Mouse (Mus musculus) right cerebral cortex, postnatal 14 days (tissue): Measurements from ENCODE around the gene Scube3.

Experiments
- DNase-seq: peaks from one replicate; pipeline ENCODE4 v3.0.0; 2022

Gene Scube3

DNA sequence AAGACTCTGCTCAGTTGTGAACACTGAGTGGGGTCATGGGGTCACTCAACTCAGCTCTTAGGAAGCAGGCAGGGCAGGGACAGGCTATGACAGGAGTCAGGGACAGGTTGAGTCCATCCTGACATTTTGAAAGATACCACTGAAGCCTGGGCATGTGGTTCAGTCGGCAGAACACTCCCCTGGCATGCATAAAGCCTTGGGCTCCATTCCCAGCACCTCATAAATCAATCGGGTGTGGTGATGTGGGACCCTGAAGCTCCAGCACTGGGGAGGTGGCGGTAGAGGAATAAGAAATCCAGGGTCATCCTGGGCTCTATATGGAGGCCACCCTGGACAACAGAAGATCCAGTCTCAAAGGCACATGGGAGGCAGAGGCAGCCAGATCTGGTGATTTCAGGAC is 6.4 kb upstream of the Scube3 start:
- DNase-seq: no peak

DNA sequence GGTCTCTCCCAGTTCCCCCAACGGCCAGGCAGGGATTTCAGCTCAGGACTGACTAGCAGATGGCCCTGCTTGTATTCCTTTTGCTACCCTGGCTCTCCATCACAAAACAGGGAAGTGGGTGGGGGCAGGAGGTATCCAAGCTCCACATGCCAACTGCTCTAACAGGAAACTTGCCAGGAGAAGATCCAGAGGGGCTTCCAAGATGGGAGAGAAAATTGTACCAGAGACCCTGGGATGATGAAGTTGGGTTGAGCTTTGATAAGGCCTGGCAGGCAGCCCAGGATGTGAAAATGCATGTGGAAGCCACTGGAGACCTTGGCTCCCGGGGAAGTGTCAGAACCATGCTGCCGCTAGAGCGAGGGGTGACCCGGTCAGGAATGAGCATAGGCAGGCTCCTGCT is 5.7 kb upstream of the Scube3 start:
- no peak for DNase-seq

DNA sequence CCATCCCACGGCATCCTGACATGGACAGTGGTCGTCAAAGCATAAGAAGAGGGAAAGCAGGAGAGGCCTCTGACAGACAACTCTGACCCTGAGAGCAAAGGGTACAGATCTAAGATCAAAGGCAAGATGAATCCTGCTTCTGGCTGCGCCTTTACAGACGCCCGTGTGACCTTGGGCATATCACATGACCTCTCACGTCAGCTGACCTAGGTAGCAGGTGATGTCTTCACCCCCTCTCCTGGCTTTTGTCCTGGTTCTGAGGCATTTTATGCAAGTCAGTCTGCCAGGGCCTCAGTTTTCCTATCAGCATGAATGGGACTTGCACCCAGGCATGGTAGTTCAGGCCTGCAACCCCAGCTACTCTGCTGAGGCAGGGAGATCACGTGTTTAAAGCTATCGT is 3.9 kb upstream of the Scube3 start:
- DNase-seq: no peak

DNA sequence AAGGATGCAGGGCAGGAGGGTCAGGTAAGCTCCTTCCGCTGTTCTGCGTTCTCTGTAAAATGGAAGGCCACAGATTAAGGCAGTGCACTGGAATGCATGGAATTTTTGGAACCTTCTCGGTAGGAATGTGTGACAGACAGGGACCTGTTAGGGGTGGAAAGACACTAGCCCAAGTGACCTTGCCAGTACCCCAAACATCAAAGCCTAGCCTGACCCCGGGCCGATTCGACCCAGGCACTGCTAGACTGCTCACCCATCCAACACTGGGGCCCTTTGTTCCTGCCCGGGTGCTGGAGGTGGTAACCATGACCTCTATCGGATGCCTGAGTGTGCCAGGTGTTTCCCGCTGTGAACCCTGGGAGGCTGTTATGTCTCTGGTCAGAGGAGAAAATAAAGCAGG is 3.3 kb upstream of the Scube3 start:
- no peak for DNase-seq

DNA sequence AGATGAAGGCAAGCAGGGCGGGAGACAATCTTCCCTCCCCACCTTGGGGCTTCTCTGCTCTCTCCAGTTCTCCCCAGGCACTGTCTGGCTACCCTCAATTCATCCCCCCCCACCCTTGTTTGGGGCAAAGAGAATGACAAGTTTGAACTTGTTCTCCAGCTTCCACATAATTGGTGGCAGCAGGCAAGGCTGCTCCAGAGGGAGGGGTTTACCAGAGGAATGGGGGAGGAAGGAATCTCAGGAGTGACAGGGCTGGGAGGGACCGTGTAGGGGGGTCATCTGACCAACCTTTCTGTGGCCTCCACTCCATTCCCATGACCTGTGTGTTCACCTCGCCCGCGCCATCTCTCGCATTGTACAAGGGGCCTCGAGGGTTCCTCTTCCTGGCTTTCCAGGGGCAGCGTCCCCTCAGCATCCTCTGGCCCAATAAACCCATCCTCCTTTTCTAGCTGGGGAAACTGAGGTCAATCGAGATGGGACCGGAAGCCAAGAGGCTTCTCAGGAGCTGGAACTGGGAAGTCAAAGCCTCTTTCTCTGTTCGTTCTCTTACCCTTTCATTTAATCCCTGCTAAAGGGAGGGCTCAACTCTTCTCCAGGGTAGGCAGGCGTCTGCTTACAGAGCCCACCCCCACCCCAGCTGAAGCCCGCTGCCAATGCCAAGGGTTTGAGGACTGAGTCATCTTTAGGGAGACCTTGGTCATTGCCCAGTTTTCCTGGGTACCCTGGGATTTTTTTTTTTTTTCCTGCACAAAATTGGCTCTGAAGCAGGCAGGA is 1.3 kb upstream of the Scube3 start:
- DNase-seq: no peak

DNA sequence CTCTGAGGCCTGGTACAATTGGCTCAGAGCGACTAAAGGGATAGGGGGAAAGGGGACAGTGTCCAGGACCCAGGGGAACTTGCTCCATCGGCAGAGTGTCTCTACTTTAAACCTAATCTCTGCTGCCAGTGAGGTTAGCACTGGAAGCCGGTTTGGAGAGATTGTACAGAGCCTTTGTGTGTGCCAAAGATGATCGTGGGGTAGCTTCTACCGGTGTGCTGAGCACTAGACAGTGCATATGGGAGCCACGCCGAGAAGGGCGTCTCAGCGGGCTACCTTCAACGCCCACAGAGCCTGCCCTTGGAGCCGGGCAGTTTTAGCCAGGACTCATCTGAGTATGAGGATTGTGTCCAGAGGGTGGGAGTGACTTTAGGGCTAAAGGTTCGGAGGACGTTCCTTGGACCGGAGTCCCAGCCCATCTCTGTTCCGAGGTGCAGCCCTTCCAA is 713 bp upstream of the Scube3 start:
- no peak for DNase-seq

DNA sequence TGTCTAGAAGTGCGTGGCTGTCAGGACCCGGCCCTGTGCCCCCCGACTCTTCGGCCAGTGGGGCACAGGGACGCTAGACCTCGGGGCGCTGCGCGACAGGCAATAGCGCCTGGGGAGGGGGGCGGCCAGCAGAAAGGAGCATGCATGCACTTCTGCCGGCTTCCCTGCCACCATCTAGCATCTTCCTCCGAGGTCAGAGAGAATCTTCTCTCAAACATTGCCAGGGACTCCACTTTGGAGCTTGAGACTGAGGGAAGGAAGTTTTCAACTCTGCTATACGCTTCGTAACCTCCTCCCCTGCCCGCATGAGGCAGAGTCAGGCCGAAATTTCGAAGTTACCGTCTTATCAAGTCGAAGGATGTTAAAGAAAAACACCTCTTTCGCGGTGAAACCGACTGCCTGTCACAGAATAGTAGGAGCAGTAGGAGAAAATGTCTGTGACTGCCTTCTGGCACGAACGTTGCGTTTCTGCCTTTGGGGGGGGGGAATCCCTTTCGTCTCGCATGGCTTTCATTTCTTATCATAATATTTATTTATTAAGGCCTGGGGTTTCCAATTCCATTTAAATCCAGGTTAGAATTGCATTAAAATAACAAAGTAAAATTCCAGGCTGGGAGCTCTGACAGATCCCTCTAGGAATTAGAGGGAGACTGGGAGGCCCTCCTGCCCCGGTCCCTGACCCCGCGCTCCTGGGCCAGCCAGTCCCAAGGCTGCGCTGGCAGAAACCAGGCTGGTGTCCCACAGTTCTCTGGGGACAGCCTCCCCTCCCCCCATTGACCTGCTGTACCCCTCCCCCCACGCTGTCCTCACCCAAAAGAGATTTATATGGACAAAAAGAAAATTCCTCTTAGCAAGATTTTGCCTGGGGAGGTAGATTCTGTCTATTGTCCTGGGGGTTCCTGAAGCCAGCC is 1.0 kb downstream of the Scube3 start:
- DNase-seq: no peak

DNA sequence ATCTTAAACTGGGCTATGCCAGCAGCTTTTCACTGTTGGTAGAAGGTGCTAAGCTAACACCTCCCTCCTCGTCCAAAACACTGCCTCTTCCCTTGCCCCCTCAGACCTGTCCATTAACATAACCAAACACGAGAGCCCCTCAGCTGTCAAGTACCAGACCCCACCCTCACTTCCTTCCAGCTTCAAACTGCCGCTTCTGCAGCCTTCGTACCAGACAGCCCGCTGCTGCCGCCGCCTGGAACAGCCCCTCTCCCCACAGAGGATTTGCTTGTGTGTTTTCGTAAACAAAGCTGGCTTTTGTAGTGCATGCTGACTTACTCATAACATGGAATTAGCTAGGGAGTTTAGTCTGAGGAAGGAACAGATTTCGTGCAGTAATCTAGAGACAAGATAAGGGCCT is 1.8 kb downstream of the Scube3 start:
- DNase-seq: no peak

DNA sequence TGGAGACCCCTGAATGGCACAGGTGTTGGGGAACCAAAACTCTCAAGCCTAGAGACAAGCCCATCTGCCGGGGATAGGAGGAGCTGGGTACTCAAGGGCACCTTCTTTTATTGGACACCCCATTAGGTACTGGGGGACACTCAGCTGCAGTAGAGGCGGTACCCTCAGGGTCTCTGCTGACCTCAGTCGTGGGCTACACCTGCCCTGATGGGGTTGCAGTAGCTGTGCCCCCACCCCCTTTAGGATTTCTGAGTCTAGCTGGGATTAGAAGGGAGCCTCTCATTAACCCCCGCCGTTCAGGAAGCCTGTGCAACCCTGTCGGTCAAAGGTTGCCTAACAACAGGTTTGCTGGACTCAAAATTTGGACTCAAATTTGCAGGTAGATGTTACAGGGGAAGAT is 2.3 kb downstream of the Scube3 start:
- no peak for DNase-seq

DNA sequence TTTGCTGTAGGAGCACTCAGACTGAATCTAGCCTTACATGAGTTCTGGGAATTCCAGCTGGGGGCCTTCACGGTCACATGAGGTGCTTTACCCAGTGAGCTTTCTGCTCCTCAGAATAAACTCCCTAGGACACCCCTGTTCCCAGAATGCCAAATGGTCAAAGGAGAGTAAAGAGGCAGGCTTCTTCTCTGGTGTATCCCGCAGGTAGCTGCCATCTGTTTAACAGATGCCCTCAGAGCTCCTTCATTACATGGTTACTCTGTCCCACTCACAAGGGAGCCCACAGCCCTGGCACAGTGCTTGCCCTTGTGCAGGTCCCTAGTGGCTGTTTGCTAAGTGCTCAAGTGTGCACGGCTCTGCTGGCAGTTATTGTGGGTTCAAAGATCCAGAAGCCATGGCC is 6.3 kb downstream of the Scube3 start:
- DNase-seq: no peak

DNA sequence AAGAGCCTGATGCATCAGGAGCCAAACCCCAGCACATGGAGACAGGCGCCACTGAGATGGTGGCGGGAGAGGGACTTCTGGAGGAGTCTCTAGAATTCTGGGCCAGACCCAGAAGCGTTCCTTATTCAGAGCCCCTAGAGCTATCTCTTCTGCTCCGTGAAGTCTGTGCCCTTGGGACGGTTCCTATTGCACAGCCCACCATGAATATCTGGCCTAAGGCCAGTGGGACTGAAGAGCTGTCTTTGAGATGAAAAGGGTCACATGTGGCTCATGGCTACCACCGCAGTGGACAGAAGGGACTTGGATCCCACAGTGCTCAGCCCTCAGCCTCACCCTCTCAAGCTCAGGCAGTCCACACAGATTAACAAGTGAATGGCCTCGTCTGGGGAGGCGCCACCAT is 7.8 kb downstream of the Scube3 start:
- no peak for DNase-seq

DNA sequence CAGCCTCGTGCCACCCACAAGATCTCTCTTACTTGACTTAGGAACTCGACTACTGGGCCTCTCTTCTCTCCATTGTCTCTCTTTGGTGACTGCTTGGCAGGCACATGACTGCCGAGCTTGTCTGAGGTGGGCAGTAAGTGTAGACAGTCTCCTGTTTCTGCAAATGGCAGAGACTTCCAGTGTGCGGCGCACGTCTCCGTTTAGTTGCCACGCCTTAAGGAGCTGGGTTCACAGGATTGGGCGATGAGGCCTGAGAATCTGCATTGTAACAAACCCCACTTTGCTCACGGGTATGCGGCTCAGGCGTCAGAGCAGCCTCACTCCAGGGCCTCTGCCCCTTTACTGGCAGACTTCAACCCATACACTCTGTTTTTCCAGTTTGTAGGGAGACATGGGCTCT is 8.5 kb downstream of the Scube3 start:
- no peak for DNase-seq

DNA sequence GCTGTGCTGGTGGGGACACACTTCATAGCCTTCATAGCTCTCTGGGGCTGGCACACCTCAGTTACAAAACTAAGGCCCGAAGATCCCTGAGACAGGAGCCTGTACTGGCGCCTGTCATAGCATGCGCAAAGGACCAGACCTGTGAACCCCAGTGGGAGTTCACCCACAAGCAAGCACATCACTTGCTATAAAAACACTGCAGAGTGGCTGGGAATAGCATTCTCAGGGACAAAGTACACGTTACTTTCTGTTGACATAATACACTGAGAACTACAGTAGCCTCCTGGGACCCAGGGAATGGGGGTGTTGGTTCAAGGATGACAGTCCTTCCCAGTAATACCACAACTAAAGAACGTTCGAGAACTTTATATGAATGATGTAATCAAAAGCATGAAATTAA is 11.2 kb downstream of the Scube3 start:
- DNase-seq: no peak

DNA sequence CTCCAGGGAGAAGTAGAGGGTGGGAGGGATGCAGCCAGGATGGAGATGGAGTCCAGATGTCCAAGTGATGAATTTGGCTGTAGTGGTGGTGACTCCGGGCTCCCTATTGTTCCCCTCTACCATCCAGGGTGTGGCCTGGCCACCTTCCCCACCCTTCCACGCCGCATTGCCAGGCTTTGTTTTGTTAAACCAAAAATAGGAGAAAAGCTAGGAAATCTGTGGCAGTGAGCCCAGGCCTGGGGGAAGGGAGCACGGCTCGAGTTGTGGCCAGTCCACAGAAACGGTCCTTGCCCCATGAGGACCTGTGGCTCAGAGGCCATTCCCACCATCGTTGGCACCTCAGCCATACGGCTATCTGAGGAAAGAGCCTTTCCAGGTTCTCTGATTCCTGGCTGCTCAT is 13.0 kb downstream of the Scube3 start:
- DNase-seq: no peak

DNA sequence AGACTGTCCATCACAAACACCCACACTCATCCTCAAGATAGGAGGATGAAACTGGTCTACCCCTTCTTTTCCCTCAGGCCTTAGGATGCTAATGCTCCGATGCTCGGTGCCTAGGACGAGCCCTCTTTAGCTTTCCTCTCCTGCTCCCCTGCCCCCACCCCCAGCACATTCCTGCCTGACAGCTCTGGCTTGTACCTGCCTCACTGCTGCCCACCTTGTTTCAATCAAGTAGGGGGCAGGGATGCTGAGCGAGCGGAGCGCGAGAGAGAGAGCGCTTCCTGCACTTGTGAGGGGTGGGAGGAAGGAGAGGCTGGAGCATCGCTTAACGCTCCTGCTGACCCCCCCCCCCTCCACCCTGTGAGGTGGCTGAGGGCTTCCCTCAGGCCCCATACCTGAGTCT is 18.4 kb downstream of the Scube3 start:
- no peak for DNase-seq

DNA sequence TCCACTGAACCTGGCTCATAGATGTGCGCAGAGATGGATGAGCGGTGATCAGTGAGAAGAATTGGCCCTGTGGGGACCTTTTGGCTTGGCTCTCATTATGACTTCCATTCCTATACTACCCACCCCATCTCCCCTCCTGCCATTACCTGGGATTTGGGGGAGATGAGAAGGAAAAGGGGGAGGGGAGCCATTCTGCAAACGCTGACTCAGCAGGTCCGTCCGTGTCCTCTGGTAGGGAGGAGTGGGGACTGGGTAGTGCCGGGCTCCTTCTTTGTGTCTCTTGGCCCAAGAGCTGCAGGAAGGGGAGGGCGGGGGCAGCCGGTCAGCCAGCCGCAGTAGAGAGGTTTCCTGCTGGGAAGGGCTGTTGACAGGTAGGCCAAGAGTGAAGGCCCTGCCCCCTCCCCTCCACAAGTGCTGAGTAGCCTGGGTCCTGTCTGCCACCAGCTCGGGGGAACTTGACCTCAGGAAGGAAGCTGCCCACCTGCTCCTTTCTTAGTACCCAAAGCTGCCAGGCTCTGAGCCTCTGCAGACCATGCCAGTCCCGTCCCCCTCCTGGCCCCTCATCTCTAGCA is 19.5 kb downstream of the Scube3 start:
- DNase-seq: no peak

DNA sequence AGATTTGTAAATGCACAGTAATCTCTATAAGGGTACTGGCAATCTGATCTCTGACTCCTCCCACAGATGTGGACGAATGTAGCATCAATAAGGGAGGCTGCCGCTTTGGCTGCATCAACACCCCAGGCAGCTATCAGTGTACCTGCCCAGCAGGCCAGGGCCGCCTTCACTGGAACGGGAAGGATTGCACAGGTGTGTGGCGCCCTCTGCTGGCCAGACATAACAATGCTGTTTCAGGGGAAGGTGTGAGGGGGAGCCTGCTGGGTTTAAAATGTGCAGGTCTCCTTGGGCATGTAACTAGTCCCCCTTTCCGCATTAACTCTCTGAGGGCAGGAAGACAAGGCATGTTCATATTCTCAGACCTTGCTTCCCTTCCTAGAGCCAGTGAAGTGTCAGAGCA is 21.7 kb downstream of the Scube3 start:
- DNase-seq: peak; percentile 76

DNA sequence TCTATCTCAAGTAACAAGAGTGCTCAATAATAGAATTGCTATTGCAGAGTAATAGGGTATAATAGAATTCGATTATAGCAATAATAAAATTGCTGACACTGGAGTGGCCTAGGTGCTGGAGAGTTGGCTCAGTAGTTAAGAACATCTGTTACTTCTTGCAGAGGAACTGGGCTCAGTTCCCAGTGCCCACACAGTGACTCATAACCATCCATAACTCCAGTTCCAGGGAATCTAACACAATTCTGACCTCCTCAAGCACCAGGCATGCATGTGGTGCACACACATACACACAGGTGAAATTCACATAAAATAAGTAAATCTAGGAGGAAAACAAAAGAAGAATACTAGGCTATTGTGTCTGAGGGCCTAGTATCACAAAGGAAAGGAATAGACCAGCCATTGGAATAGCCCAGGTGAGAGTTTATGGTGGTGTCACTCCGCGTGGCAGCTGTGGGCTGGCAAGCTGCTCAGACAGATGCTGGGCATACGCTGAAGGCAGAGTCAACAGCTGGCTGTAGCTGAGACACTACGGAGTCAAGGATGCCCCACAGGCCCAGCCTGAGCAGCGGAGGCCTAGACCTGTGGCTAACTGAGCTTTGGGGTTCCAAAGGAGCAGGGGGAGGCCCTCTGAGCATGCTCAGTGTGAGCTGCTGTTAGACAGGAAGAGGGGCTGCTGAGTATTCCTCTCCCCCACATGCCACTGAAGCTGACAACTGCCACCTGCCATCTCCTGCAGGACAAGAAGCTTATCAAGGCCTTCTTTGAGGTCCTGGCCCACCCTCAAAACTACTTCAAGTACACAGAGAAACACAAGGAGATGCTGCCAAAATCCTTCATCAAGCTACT is 28.7 kb downstream of the Scube3 start:
- no peak for DNase-seq

DNA sequence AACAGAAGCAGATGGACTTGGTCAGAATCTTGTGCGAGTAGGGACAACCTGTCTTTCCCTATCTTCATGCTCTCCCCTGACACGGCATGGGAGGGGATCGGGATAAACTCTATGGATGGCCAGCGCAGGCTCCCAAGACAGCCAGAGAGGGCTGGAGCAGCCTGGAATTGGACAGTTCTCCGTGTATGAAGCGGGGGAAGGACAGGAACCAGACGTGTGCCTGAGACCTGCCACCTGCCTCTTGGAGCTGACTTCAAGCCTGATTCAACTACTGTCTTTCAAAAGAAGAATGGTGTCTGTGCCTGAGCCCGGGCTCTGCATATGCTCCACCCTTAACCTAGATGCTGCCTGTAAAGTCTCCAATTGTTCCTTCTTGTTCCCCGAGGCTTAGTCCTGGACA is 30.7 kb downstream of the Scube3 start:
- no peak for DNase-seq

DNA sequence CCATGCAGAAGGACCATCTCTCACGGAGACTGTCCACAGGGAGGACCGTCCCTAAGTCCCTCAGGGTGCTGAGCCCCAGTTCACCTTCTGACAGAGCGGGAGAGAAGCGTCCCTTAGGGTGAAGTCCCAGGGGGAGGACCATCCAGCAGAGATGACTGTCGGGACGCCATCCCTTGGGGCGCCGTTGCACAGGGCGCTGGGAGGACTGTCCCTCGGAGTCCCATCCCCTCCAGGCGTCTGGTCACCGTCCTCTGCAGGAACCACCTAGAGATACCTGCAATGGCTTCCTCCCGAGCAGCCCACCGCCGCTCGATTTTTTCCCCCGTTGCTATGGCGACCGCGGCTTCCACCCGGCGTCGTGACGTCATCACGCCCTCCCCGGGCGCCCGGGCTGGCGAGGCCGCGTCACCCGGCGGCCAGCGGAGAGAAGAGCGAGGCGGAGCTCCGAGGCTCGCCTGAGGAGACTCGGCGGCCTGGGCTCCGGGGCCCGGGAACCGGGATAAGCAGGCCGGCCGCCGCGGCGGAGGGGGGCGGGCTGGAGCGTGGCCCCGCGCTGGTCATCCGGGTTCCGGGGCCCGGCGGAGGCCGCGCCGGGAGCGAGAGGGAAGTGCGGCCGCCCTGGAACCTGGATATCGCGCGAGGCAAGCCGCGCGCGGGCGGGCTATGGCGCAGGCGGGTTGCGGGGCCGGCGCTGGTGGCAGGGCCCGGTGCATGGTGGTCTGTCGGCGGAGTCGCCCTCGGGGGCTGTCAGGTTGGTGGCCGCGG is 35.0 kb downstream of the Scube3 start, which contains the start of gene Zfp523:
Gene Zfp523 (plus strand): TSS at position 355 of the 765 bp plus-strand sequence.
- peak; percentile 95 for DNase-seq

DNA sequence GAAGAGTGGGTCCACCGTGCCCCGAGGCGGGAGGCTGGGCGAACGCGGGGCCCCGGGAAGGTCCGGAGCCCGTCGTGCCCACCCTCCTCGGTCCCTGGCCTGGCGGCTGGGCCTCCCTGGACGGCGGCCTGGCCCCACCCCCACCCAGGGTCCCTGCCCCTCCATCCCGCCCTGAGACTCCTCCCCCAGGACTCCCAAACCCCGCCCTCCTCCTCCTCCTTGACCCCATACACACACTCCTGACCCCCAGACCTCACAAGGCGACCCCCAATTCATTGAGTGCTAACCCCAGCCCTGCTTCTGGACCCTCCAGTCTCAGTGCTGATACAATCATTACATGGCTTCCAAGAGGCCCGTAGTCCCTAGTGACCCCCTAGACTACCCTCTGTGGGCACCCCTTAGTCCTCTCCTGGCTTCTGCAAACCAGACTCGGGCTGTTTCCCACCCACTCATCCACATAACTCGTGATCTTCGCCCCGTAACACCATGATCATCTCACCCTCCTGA is 35.7 kb downstream of the Scube3 start:
- DNase-seq: no peak

DNA sequence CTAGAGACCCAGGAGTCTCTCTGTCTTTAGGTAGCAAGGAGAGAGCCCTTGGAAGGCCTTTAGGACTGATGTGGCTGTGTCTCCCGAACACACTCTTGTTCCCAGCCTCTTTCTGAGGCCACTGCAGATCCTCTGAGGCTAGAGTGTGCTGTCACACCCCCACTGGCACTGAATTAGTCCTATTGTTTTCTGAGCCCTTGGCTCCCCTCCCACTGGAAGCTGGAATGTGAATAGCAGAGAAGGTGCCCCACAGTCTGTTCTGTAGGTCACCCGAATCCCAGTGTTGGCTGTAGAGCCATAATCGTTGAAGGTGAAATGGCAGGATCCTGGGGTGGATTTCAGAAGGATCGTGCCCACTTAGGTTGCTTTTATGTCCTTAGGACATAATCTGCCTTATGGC is 38.4 kb downstream of the Scube3 start:
- DNase-seq: no peak
